Mouse (Mus musculus) lung, embryonic 16.5 days (tissue): ENCODE measurements around the gene Poldip3. TPM values are rescaled to one million over a fixed set of nuclear protein-coding genes. Genes with fewer than 3 reads are reported as not detected.
"Not testable (repeated sequence)": the region's sequence is repeated elsewhere in the genome, so short reads cannot be mapped to it uniquely, and the experiment has no call there.

Experiments used
- ATAC-seq: fragments of 200-750 bp; cut with Nextera tagmentation; 2 replicates; pipeline ENCODE4 v1.8.0; 2017; ENCODE audit warnings: low read depth, mild to moderate bottlenecking, moderate library complexity
- H3K27ac ChIP-seq: fragments of 300-500 bp; sonication (generic); 2 replicates; pipeline ENCODE4 v1.5.1; 2014; ENCODE audit warnings: mild to moderate bottlenecking, control low read depth, low read length
- H3K27me3 ChIP-seq: fragments of 300-500 bp; sonication (generic); 2 replicates; pipeline ENCODE4 v1.6.1; 2014; ENCODE audit warnings: low read depth, low read length, mixed read lengths; ENCODE audit not compliant: control insufficient read depth, insufficient read depth
- H3K36me3 ChIP-seq: fragments of 300-500 bp; sonication (generic); 2 replicates; pipeline ENCODE4 v1.6.1; 2014; ENCODE audit warnings: low read length; ENCODE audit not compliant: control insufficient read depth, insufficient read depth
- H3K4me1 ChIP-seq: fragments of 300-500 bp; sonication (generic); replicated peaks from 2 replicates; pipeline ENCODE4 v1.6.1; 2014; ENCODE audit warnings: low read length, mixed read lengths; ENCODE audit not compliant: control insufficient read depth, insufficient read depth
- H3K4me2 ChIP-seq: fragments of 300-500 bp; sonication (generic); 2 replicates; pipeline ENCODE4 v1.6.1; 2014; ENCODE audit warnings: low read depth, low read length, control low read depth
- H3K4me3 ChIP-seq: fragments of 300-500 bp; sonication (generic); 2 replicates; pipeline ENCODE4 v1.5.1; 2014; ENCODE audit warnings: mild to moderate bottlenecking, low read length, control low read depth
- H3K9ac ChIP-seq: fragments of 300-500 bp; sonication (generic); 2 replicates; pipeline ENCODE4 v1.6.1; 2014; ENCODE audit warnings: low read length, control low read depth
- H3K9me3 ChIP-seq: fragments of 300-500 bp; sonication (generic); 2 replicates; pipeline ENCODE4 v1.6.1; 2016; ENCODE audit warnings: low read length; ENCODE audit not compliant: control insufficient read depth
- WGBS: fragments of 180-500 bp; shearing (Covaris S2); extraction: QIAGEN DNeasy Blood & Tissue Kit; methylation state at CpG from one replicate; pipeline ENCODE4 v1.1.7; 2014; 5-methylcytosine and 5-hydroxymethylcytosine counted together
- polyA plus RNA-seq: library from polyadenylated mRNA; unstranded; fragments of >200 nt; fragmentation: Nextera tagmentation; extraction: Ambion mirVana; gene quantifications from 2 replicates; pipeline ENCODE4 v1.2.1, GENCODE M21; 2015

Poldip3 gene
- polyA plus RNA-seq, 1 experiment from 2014 or later, result 137 TPM

GRCm38 (mm10) chr15:83135654-83136053 is 13.5 kb downstream of the Poldip3 start:
- Histone ChIP-seq H3K9ac (no peak overlapping the region), H3K4me1 (no peaks in the 10 kb centered on the region), H3K4me2 (no peak overlapping the region), H3K27ac (no peak overlapping the region), H3K9me3 (no peaks in the 10 kb centered on the region), H3K36me3 (peaks cover 43% of the 10 kb centered on the region), H3K4me3 (no peak overlapping the region), H3K27me3 (no peaks in the 10 kb centered on the region)
- ATAC-seq, result no peak
- WGBS, result 71% methylated on average over 2 of the region's 2 CpGs

DNA sequence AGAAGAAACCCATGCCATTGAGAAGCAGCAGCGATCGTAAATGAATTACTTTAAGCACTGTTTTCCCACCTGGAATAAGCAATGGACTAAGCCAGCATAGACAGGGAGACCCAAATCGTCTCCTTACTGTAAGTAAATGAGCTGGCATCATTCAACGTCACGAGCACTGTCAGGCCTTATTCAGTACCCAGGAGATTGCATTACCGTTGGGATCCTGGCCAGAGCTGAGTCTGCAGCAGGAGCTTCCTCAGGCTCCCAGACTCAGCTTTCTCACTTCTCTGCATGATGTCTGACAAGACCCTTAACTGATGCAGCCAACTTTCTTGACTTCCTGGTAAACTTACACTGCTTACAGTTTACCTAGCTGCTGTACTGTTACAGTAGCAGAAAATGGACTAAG is 14.5 kb downstream of the Poldip3 start:
- Histone ChIP-seq H3K9me3 (no peaks in the 10 kb centered on the region), H3K4me3 (no peak overlapping the region), H3K4me2 (no peak overlapping the region), H3K9ac (no peak overlapping the region), H3K27ac (no peak overlapping the region), H3K4me1 (no peaks in the 10 kb centered on the region), H3K36me3 (peaks cover 52% of the 10 kb centered on the region), H3K27me3 (no peaks in the 10 kb centered on the region)
- no peak for ATAC-seq
- WGBS, result 84% methylated on average over 6 of the region's 6 CpGs

DNA sequence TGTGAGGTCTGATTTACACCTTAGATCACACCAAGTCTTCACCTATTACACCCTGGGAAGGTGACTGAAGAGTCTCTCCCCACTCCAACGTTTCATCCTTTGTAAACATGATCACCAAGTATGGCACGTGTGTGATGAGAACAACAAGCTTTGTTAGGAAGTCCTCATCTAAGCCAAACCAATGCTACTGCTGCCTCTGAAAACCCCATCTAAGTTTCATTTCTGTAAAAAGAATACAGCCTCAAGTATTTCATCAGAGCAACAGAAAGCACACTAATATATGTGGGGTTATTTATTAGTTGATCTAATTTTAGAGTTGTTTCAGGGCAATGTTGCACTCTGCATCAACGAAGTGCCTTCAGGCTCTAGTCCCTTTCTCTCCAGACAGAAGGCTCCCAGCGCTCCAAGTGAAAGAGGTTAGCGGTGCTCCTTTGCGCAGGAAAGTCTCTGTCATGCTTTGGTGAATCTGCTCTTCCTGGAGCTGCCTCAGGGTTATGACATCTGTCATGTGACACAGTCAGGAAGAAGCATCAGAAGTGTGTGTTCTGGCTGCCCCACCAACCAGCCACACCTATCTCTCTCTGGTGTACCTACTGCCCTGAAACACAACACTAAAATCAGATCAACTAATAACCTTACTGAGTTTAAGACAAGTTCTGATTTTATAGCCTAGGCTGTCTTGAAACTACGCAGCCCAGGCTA is 19.5 kb downstream of the Poldip3 start:
- ATAC-seq, result no peak
- no peak overlapping the region for H3K27ac ChIP-seq
- H3K4me2 ChIP-seq, result no peak overlapping the region
- WGBS, result 84% methylated on average over 7 of the region's 7 CpGs
- H3K9me3 ChIP-seq, result no peaks in the 10 kb centered on the region
- H3K9ac ChIP-seq, result no peak overlapping the region
- H3K27me3 ChIP-seq, result no peaks in the 10 kb centered on the region
- no peak overlapping the region for H3K4me3 ChIP-seq
- peaks cover 75% of the 10 kb centered on the region for H3K36me3 ChIP-seq
- H3K4me1 ChIP-seq, result no peaks in the 10 kb centered on the region

DNA sequence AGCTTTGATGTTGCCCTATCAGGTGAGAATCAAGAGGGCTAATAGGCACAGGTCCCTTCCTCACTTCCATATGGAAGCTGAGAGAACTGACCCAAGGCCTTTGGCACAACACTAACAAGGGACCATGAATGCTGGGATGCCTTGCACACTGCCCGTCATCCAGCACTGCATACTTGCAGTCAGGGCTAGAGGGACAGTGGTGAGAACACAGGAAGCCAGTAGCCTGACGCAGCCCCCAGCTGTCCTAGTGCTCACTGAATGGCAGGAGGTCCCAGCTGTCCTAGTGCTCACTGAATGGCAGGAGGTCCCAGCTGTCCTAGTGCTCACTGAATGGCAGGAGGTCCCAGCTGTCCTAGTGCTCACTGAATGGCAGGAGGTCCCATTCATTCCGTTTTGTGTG is 22.1 kb downstream of the Poldip3 start:
- H3K27me3 ChIP-seq, H3K4me2 ChIP-seq, H3K9ac ChIP-seq, H3K4me3 ChIP-seq, H3K4me1 ChIP-seq, ATAC-seq, H3K27ac ChIP-seq, H3K9me3 ChIP-seq: not testable (repeated sequence)
- 68% methylated on average over 3 of the region's 3 CpGs for WGBS
- H3K36me3 ChIP-seq, result peaks cover 55% of the 10 kb centered on the region

DNA sequence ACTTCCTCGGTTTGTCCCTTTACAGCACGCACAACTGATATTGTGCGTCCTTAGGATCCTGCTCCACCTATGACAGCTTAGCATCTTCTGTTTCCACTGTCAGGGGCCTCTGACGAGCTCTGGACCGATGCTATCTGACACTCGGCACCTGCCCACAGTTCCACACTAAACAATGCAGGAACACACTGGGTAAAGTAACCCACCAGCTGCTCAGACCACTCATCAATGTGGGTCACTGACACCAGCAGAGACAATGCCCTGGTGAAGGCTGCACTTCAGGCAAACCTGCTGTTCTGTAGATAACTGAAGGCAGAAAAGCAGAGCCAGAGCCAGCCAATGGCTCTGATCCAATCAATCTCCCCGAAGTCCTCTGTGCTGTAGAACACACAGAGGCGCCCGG is 22.6 kb downstream of the Poldip3 start:
- Histone ChIP-seq H3K27ac (no peak overlapping the region), H3K4me3 (no peak overlapping the region), H3K36me3 (peaks cover 50% of the 10 kb centered on the region), H3K27me3 (no peaks in the 10 kb centered on the region), H3K9ac (no peak overlapping the region), H3K4me2 (no peak overlapping the region), H3K9me3 (no peaks in the 10 kb centered on the region), H3K4me1 (peaks cover 2% of the 10 kb centered on the region)
- no peak for ATAC-seq
- 93% methylated on average over 9 of the region's 9 CpGs for WGBS

GRCm38 (mm10) chr15:83124625-83125024 is 24.6 kb downstream of the Poldip3 start:
- no peak overlapping the region for H3K4me2 ChIP-seq
- no peak overlapping the region for H3K9ac ChIP-seq
- WGBS, result 57% methylated on average over 5 of the region's 5 CpGs
- H3K4me3 ChIP-seq, result no peak overlapping the region
- H3K9me3 ChIP-seq, result no peaks in the 10 kb centered on the region
- no peak overlapping the region for H3K27ac ChIP-seq
- H3K36me3 ChIP-seq, result peaks cover 33% of the 10 kb centered on the region
- ATAC-seq, result no peak
- peaks cover 4% of the 10 kb centered on the region for H3K4me1 ChIP-seq
- H3K27me3 ChIP-seq, result no peaks in the 10 kb centered on the region

DNA sequence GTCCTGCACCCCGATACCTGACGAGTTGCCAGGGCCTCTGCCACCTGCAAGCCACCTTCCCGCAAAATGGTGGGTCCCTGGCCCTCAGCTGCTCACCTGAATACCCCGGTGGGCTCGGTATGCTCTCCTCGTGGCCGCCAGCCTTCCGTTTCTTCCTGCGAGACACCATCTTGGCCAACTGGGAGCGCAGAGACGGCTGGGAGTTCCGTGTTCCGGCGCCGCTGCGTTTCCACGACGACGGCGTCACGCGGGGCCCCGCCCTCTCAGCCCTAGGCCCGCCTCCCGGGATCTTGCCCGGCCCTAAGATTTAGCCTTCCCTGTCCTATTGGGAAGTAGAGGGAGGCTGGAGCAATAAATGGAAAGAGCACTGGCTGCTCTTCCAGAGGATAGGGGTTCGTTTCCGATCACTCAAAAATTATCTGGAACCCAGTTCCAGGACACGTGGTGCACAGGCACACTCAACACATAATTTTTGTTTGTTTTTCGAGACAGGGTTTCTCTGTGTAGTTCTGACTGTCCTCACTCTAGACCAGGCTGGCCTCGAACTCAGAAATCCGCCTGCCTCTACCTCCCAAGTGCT is 26.5 kb downstream of the Poldip3 start, which contains the start of gene Rrp7a:
Rrp7a (minus strand) TSS at position 236 of the 580 bp plus-strand sequence.
- Histone ChIP-seq H3K9ac (peak within 1 kb of the TSS; percentile 72), H3K36me3 (peaks cover 25% of the 10 kb centered on the region)

DNA sequence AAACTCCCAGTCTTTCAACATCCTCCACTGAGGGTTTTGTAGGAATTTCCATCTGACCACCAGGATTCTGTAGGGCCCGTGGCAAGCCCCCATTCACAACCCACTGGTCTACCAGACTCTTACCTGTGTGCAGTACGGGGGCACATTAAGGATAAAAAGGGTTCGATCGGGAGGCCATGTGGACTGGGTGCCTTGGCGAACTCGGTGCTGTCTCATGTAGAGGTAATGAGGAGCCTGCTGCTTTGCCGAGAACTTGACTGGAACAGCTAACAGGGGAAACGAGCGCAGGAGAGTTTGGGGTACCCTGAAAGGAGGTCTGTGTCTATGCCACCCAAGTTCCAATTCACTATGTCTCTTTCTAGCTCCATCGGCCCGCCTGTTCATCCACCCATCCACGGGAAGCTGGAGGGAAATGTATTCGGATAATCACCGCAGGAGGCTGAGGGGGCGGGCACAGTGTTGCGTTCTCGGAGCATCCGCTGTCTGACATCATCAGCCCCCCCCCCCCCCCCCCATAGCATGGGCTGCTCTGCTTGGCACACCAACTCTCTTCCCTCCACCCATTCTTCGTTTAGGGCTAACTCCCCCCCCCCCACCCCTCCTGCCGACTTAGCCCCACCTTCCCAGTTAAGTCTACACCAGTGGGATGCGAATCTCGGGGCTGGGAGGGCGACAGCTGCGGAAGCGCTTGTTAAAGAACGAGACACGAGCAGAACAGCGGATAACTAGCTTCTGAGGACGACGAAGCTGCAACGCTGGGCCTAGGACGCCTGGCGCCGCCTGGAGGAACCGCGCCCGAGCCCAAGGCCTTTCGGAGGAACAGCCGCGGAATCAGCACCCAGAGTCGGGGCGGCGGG is 27.2 kb downstream of the Poldip3 start:
- Histone ChIP-seq H3K27ac (peak overlapping the region; percentile 70), H3K9ac (peak overlapping the region; percentile 72), H3K4me2 (peak overlapping the region; percentile 78), H3K27me3 (no peaks in the 10 kb centered on the region), H3K4me3 (peak overlapping the region; percentile 87), H3K36me3 (peaks cover 24% of the 10 kb centered on the region), H3K4me1 (peaks cover 4% of the 10 kb centered on the region), H3K9me3 (no peaks in the 10 kb centered on the region)
- WGBS, result 2% methylated on average over 40 of the region's 43 CpGs
- peak; percentile 59 for ATAC-seq

More for the DNA sequence above, 26.5 kb downstream of the Poldip3 start, which contains the start of gene Rrp7a:
- H3K27me3 ChIP-seq, result no peaks in the 10 kb centered on the region
- H3K27ac ChIP-seq, result peak within 1 kb of the TSS; percentile 70
- peak; percentile 95 for ATAC-seq
- H3K4me3 ChIP-seq, result peak within 1 kb of the TSS; percentile 87
- no peaks in the 10 kb centered on the region for H3K9me3 ChIP-seq
- peak within 1 kb of the TSS; percentile 78 for H3K4me2 ChIP-seq
- WGBS, result 10% methylated on average over 27 of the region's 32 CpGs
- H3K4me1 ChIP-seq, result peaks cover 4% of the 10 kb centered on the region

DNA sequence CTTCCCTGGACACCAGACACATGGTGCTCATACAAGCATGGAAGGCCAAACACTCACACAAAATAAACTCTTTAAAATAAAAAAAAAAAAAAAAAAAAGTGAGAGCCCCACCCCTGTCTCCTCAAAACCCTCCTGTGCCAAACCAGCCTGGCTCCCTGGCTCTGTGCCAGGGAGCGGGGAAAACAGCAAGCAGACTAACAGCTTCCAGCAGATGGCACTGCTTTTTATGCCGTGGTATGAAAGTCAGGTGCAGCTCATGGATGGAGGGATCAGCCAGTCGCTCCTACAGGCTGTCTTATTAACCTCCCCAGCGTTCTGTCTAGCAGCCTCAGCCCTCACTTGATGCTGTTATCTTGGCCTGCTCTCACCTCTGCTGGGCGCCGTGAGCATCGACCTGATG is 30.8 kb downstream of the Poldip3 start:
- no peak for ATAC-seq
- H3K9me3 ChIP-seq, result no peaks in the 10 kb centered on the region

More for the DNA sequence above, 30.8 kb downstream of the Poldip3 start:
- Histone ChIP-seq H3K4me1 (peaks cover 4% of the 10 kb centered on the region), H3K9ac (no peak overlapping the region), H3K4me3 (no peak overlapping the region), H3K36me3 (peaks cover 16% of the 10 kb centered on the region), H3K27me3 (no peaks in the 10 kb centered on the region), H3K4me2 (no peak overlapping the region), H3K27ac (no peak overlapping the region)
- WGBS, result 48% methylated on average over 7 of the region's 7 CpGs
